Comparison of ENCODE assay signal across 8 mouse cellular contexts in the genomic region with DNA sequence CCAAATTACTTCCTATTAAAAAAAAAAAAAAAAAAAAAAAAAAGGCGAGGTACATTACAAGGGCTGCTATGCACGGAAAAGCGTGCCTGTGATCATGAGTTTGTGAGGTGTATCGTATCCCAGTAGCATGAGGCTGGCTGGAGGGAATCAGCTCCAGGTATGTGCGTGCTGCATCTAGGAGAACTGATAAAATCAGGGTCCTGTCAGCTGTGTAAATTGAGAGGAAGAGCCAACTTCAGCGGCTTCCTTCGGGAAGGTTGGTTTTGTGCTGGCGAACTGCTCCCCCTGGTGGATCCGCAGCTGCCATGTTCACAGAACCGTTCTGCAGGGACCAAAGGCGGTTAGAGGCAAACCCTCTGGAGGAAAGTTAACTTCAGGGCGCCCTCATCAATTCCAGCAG.
DNase-seq lines count a peak whose midpoint lies in the region; ATAC-seq and TF ChIP-seq lines count a peak whose summit lies in the region.

No protein-coding gene starts in this region.

- no peaks in the 10 kb centered on the region for H3K9me3 ChIP-seq in forebrain, embryonic 12.5 days
- H3K9me3 ChIP-seq in heart, embryonic 16.5 days (replicated peaks; ENCODE audit: control insufficient read depth, low read length): no peaks in the 10 kb centered on the region
- H3K9me3 ChIP-seq in liver, embryonic 12.5 days (replicated peaks): no peaks in the 10 kb centered on the region
- H3K9me3 ChIP-seq in neural tube, embryonic 11.5 days (ENCODE audit: control insufficient read depth, low read length): no peaks in the 10 kb centered on the region

- H3K4me3 ChIP-seq in C2C12 (ENCODE audit: insufficient read depth, poor library complexity, severe bottlenecking): no peak overlapping the region
- peak overlapping the region; percentile 28 for H3K4me3 ChIP-seq in forebrain, embryonic 12.5 days (replicated peaks)
- peak overlapping the region; percentile 52 for H3K4me3 ChIP-seq in heart, embryonic 16.5 days (ENCODE audit: low read length)
- H3K4me3 ChIP-seq in liver, embryonic 12.5 days: peak overlapping the region; percentile 48
- peak overlapping the region; percentile 15; the same call in 1 of the 2 replicates for H3K4me3 ChIP-seq in neural tube, embryonic 11.5 days (ENCODE audit: low read depth, low read length)

- peak; percentile 80 for ATAC-seq in forebrain, embryonic 12.5 days (ENCODE audit: low FRiP score)
- ATAC-seq in heart, embryonic 16.5 days (replicated peaks; ENCODE audit: extremely low read depth, insufficient read depth, low FRiP score): peak; percentile 68
- peak; percentile 76 for ATAC-seq in liver, embryonic 12.5 days
- ATAC-seq in neural tube, embryonic 11.5 days (ENCODE audit: insufficient read depth, low FRiP score, low TSS enrichment): peak; percentile 85

- 2% methylated on average over 12 of the region's 12 CpGs for WGBS in forebrain, embryonic 12.5 days
- 4% methylated on average over 12 of the region's 12 CpGs for WGBS in heart, embryonic 16.5 days
- WGBS in liver, embryonic 12.5 days (ENCODE audit: insufficient replicate concordance): 2% methylated on average over 12 of the region's 12 CpGs
- WGBS in neural tube, embryonic 11.5 days: 3% methylated on average over 12 of the region's 12 CpGs

- H3K27ac ChIP-seq in forebrain, embryonic 12.5 days: peak overlapping the region; percentile 72; the same call in 1 of the 2 replicates
- H3K27ac ChIP-seq in heart, embryonic 16.5 days (ENCODE audit: low read length): peak overlapping the region; percentile 86
- no peak overlapping the region for H3K27ac ChIP-seq in liver, embryonic 12.5 days
- H3K27ac ChIP-seq in neural tube, embryonic 11.5 days (ENCODE audit: low read depth, low read length): no peak overlapping the region

- H3K9ac ChIP-seq in forebrain, embryonic 12.5 days: no peak overlapping the region
- H3K9ac ChIP-seq in heart, embryonic 16.5 days (ENCODE audit: low read length): peak overlapping the region; percentile 65
- no peak overlapping the region for H3K9ac ChIP-seq in liver, embryonic 12.5 days
- H3K9ac ChIP-seq in neural tube, embryonic 11.5 days (ENCODE audit: low read length): peak overlapping the region; percentile 5; the same call in 1 of the 2 replicates

- H3K36me3 ChIP-seq in C2C12 (ENCODE audit: control insufficient read depth, insufficient read depth): no peaks in the 10 kb centered on the region
- no peaks in the 10 kb centered on the region for H3K36me3 ChIP-seq in forebrain, embryonic 12.5 days (replicated peaks)
- no peaks in the 10 kb centered on the region for H3K36me3 ChIP-seq in heart, embryonic 16.5 days (ENCODE audit: control insufficient read depth, insufficient read depth)
- no peaks in the 10 kb centered on the region for H3K36me3 ChIP-seq in liver, embryonic 12.5 days
- no peaks in the 10 kb centered on the region for H3K36me3 ChIP-seq in neural tube, embryonic 11.5 days (ENCODE audit: control insufficient read depth, insufficient read depth, low read length)

- peak overlapping the region; percentile 56 for H3K4me2 ChIP-seq in forebrain, embryonic 12.5 days
- peak overlapping the region; percentile 79 for H3K4me2 ChIP-seq in heart, embryonic 16.5 days (ENCODE audit: low read depth, low read length)
- H3K4me2 ChIP-seq in liver, embryonic 12.5 days: peak overlapping the region; percentile 72
- peak overlapping the region; percentile 46 for H3K4me2 ChIP-seq in neural tube, embryonic 11.5 days (ENCODE audit: low read depth)

- no peaks in the 10 kb centered on the region for H3K27me3 ChIP-seq in C2C12 (ENCODE audit: control insufficient read depth, insufficient read depth, insufficient read length)
- H3K27me3 ChIP-seq in forebrain, embryonic 12.5 days: peaks cover 33% of the 10 kb centered on the region
- H3K27me3 ChIP-seq in heart, embryonic 16.5 days (ENCODE audit: control insufficient read depth, insufficient read depth, low read length): 0 out of 2 replicates have a peak, but pooled peaks cover 2% of the 10 kb centered on the region
- H3K27me3 ChIP-seq in liver, embryonic 12.5 days (replicated peaks): no peaks in the 10 kb centered on the region
- no peaks in the 10 kb centered on the region for H3K27me3 ChIP-seq in neural tube, embryonic 11.5 days (ENCODE audit: control insufficient read depth, insufficient read depth, low read length)

- peak; percentile 58 for TF ChIP-seq CTCF in C2C12 (IDR thresholded peaks at IDR 0.05; ENCODE audit: control insufficient read depth, insufficient read depth, insufficient read length)

- no peaks in the 10 kb centered on the region for H3K79me2 ChIP-seq in C2C12 (ENCODE audit: control insufficient read depth, insufficient read depth)

- H3K79me3 ChIP-seq in C2C12 (ENCODE audit: low read depth): no peaks in the 10 kb centered on the region

- peak; percentile 44 for DNase-seq in c-Kit-positive CD71-positive TER-119-negative erythroid progenitor cells, embryonic 14.5 days (ENCODE audit: low read depth)
- peak; percentile 88 to 89 for DNase-seq in kidney, postnatal 25 days
- peak; percentile 88 for DNase-seq in neural tube, embryonic 11.5 days (ENCODE audit: low spot score)
- peak; percentile 74 for DNase-seq in testis, postnatal 14 days (ENCODE audit: low spot score)

- no peak overlapping the region for H3ac ChIP-seq in C2C12 (ENCODE audit: control insufficient read depth, insufficient read length, low read depth)

- H3K4me1 ChIP-seq in forebrain, embryonic 12.5 days: peaks cover 8% of the 10 kb centered on the region
- H3K4me1 ChIP-seq in heart, embryonic 16.5 days (ENCODE audit: control insufficient read depth, insufficient read depth, low read length): peaks cover 6% of the 10 kb centered on the region
- peaks cover 27% of the 10 kb centered on the region for H3K4me1 ChIP-seq in liver, embryonic 12.5 days
- H3K4me1 ChIP-seq in neural tube, embryonic 11.5 days (ENCODE audit: control insufficient read depth, insufficient read depth, low read length): peaks cover 7% of the 10 kb centered on the region

TF ChIP-seq in C2C12, 6 proteins besides CTCF, POLR2A, EP300 and RAD21:
- TF ChIP-seq MAX (IDR thresholded peaks at IDR 0.05) (no peak), USF1 (IDR thresholded peaks at IDR 0.05; ENCODE audit: low read depth) (no peak), MYOD1 (IDR thresholded peaks at IDR 0.05; ENCODE audit: control insufficient read depth, insufficient read length, low read depth) (no peak), CEBPB (IDR thresholded peaks at IDR 0.05; ENCODE audit: low read depth) (no peak), FOSL1 (IDR thresholded peaks at IDR 0.05; ENCODE audit: insufficient read depth, low read length, poor library complexity, severe bottlenecking) (no peak), MYOG (IDR thresholded peaks at IDR 0.05; ENCODE audit: control insufficient read depth, extremely low read depth, insufficient read length) (no peak)

Comparison
In these comparisons a context has a peak if more than half of its experiments do, and no peak if none do; other contexts are left out.
1. H3K27ac ChIP-seq: peak in forebrain, embryonic 12.5 days (single experiment) and heart, embryonic 16.5 days (single experiment); none in liver, embryonic 12.5 days (single experiment) and neural tube, embryonic 11.5 days (single experiment).
2. H3K9ac ChIP-seq: peak in heart, embryonic 16.5 days (single experiment) and neural tube, embryonic 11.5 days (single experiment); none in forebrain, embryonic 12.5 days (single experiment) and liver, embryonic 12.5 days (single experiment).
3. Peak in every context shown above with its lines, with median percentiles within 50 percentile points of each other: DNase-seq, ATAC-seq and H3K4me2 ChIP-seq.